Mouse (Mus musculus) CD4-positive, CD25-positive, alpha-beta regulatory T cell, adult 2 months (primary cell): ENCODE measurements at regions not wholly inside any gene's neighbourhood (a gene's known extent, or its start where the extent isn't known, plus 50 kb on each side); places are given as distances from the start of the nearest gene placed in this dataset.

Experiments
- DNase-seq: peaks from one replicate; pipeline ENCODE4 v3.0.0-alpha.2; 2012; ENCODE audit warnings: low read depth, low spot score

DNA sequence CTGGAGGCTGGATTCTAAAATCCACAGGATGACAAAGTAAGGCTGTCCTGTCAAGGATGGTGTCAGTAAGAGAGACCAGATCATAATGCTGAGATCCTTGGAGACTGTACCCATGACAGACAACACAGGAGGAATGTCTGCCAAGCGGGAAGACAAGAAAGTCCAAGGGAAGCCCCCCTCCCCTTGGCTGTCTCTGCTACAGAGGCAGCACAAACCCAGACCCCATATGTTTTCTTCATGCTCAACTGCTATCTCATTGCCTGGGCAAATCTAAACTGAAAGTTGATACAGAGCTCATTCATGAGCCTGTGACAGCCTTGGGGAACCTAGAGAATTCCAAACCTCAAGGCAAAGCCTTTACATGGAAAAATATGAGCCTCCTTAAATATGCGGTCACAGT, 177.7 kb upstream of the Id4 start:
- DNase-seq = no peak

DNA sequence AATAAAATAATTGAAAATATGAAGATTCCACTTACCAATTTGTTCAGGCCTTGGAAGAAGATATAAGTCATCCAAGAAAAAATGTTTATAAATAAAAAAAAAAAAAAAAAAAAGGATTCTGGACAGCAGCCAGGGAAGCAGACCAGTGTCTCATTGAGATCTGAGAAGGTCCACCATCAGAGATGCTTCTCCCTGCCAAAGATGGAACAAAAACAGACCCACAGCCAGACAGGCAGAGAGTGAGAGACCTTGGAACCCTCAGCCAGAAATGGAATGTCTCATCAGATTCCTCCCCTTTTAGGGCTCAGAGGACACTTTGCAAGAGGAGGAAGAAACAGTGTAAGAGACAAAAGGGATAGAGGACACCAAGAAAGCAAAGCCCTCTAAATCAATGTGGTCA, 177.2 kb upstream of the Id4 start:
- no peak for DNase-seq

GRCm38 (mm10) chr13:48094275-48095035, 166.6 kb upstream of the Id4 start:
- DNase-seq = no peak

- DNase-seq = no peak
Observed at GRCm38 (mm10) chr13:48102156-48102555, 158.9 kb upstream of the Id4 start.

DNA sequence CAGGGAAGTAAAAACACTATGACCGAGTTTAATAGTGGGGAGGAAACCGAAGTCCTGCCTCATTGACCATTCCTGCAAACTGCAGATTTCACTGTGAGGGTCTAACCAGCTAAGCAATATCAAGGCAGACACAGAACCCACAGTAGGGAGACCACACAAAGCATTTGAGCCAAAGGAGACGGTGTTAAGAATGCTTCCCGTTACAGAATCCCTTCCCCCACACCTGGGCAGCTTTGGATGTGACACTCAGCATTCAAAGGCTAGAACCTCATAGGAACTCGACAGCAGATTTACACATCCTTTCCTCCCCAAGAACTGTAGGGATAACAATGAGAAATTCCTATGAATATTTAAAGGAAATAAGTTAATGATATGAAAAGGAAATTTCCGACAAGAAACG, 158.5 kb upstream of the Id4 start:
- DNase-seq = no peak

DNA sequence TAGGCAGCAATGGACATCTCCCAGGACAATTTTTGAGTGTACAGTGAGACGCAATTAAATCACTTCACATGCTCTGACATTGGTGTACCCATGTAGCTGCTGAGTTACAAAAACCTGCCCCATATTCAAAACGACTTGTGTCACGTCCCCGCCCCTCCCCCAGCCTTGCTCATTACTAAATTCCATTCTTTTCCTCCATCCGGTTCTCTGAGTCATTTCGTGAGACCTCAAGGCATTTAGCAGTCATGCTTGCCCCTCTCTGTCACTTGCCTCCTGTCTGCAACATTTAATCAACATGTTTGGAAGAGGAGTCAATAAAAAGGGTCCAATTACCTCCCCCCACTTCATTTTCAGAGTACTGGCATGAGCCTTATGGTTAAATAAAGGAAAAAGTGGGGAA, 156.3 kb upstream of the Id4 start:
- DNase-seq = no peak

GRCm38 (mm10) chr13:48106946-48107345, 154.1 kb upstream of the Id4 start:
- no peak for DNase-seq

DNA sequence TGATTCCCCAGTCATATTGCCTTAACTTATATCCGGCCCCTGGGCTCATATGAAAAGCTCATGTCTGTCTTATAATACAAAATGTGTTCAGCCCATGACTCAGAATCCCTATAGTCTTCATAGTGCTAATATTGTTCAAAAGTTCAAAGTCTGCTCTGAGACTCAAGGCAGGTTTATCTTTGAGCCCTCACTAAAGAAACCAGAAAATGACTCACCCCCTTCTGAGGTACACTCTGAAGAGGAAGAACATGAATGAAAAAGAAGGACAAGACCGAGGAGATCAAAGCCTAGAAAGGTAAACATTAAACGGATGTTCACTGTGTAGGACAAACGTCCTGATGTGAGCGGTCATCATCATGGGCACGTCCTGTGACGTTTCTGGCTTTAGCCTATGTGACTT, 145.1 kb upstream of the Id4 start:
- no peak for DNase-seq

- DNase-seq = no peak
Observed at GRCm38 (mm10) chr13:48126582-48126981, 134.4 kb upstream of the Id4 start.

DNA sequence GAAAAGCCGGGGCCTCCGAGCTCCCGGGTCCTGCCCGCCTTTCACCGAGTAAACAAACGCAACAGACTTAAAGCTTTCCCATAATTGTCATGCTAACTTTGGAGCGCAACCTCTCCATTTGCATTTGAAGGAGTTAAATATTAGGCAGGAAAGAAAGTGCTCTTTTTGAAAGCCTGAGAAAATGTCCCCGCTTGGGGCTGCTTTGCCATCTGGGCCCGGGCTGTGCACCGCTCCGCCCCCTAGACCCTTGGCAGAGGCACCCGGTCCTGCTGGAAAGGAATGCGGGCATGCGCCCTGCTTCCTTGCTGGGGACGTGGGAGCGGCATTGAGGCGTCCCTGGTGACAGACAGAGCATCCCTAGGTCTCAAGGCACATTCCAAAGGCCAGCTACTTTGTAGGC, 130.3 kb upstream of the Id4 start:
- no peak for DNase-seq

DNA sequence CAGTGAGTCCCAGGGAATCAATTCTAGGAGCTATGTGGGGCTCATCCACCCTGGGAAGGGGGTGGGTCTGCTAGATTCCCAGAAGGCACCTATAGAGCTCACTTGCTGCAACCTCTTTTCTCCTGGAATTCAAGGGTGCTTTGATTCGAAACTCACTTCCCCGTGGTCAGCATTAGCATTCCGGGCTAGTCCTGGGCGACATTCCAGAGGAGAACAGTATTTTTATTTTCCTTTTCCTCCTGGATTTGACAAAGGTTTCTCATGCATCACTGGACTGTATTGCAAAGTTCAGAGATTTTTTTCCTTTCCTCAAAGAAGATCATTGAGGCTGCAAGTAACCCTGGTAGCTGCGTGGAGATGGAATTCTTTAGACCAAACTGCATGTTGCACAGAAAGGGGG, 129.3 kb upstream of the Id4 start:
- no peak for DNase-seq

- no peak for DNase-seq
Observed at GRCm38 (mm10) chr13:48145976-48146375, 115.1 kb upstream of the Id4 start.

GRCm38 (mm10) chr13:48147061-48147460, 114.0 kb upstream of the Id4 start:
- no peak for DNase-seq

GRCm38 (mm10) chr13:48153248-48153647, 107.8 kb upstream of the Id4 start:
- DNase-seq = no peak

DNA sequence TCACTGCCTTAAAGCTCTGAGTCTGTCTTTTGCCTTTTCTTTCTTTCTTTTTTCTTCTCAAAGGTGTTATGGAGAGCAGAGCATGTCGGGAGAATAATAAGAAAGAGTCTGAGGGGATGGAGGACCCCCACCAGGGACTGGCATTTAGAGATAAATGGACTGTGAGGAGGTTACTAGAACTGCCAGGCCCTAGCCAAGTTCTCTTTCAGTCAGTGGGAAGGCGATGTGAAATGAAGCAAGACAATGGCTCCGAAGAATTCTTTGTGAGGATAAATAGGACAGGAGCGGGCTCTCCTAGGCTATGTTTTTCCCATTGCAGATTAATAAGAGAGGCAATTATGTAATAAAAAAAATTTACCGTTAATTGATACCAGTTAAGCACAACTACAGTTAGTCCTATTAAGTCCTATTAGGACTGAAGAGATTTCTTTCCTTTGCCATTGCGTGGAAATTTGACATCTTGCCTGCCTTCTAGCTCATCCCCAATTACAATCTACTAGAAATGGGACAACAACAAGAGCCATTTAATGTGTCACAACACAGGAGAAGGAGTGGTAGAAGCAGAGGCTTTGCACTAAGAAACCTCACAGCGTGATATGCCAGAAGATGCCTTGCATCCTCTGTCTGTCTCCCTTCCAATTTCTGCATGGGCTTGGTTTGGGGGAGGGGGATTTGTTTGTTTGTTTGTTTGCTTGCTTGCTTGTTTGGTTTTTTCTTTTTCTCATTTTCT, 107.2 kb upstream of the Id4 start:
- DNase-seq = no peak

- DNase-seq = no peak
Observed at GRCm38 (mm10) chr13:48154414-48155105, 106.5 kb upstream of the Id4 start.

DNA sequence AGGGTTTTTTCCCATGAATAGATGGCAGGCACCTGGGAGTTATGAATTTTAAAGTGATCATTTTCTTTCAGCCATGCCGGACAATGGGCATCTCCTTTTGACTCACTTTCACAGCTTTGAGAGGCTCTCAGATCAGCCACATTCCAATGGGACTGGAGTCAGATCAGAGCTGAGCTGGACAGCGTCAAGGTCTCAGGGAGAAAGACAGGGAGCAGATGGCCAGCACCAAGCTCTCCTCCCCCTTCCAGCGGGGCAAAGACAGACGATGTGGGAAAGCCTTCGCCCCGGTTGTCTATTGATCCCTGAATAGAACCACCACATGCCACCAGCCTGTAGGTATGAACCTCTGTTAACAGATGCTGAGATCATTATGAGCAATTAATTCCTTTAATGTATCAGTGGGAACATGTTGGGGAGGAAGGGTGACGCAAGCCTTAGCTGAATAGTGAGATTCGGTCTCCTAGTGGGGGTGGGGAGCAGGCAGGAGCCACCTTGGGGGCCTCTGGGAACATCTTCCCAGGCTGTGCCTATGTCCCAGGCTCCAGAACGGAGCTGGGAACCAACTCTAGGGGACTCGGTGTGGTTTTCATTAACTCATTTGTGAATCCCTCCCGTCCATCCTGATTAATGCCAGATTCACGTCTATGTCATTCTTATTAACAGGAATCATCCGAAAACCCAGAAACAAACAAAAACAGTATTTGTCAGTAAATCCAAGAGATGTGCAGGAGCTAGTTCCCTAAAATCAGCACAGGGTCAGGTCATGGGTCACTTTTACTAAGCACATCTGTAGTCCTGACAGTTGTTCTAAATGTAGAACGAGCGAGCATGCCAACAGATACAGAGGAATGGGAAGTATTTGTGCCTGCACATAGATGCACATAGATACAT, 101.8 kb upstream of the Id4 start:
- DNase-seq = no peak

- no peak for DNase-seq
Observed at GRCm38 (mm10) chr13:48160161-48160560, 100.9 kb upstream of the Id4 start.

GRCm38 (mm10) chr13:48161339-48161738, 99.7 kb upstream of the Id4 start:
- DNase-seq = no peak

GRCm38 (mm10) chr13:48164586-48164985, 96.4 kb upstream of the Id4 start:
- no peak for DNase-seq

DNA sequence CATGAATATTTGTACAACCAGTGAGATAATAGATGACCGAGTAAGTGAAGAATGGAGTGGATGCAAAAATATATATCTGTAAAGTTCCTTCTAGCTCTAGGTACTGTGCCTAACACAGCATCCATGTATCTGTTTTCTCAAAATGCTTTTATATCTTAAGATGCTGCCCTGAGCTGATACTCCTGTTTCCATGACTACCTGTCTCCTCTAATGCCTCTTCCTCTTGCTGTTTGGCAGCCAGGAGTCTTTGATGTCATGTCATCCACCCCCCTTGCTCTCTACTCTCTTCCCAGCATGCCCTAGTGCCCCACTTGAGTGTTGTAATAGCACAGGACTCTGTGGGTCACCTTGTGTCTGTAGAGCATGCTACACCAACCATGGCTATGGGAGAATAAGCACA, 95.2 kb upstream of the Id4 start:
- no peak for DNase-seq

GRCm38 (mm10) chr13:48167976-48168375, 93.1 kb upstream of the Id4 start:
- DNase-seq = no peak
